Mouse (Mus musculus): ENCODE data around the gene Slc10a4. TPM values are rescaled to one million over a fixed set of nuclear protein-coding genes. Genes with fewer than 3 reads are reported as not detected.
"Not testable (repeated sequence)": the region's sequence is repeated elsewhere in the genome, so short reads cannot be mapped to it uniquely, and the experiment has no call there.

Gene Slc10a4
- polyA plus RNA-seq, 1 experiment, result not detected

- no peak overlapping the region for H3K27ac ChIP-seq (ENCODE audit: insufficient read depth, low read depth, low read length)
- no peaks in the 10 kb centered on the region for H3K4me1 ChIP-seq (ENCODE audit: control insufficient read depth, insufficient read depth, low read length)
- no peak overlapping the region for H3K4me3 ChIP-seq (ENCODE audit: insufficient read depth, low read depth, low read length)
- whole genome bisulfite sequencing, result 4% methylated on average over 2 of the region's 2 CpGs
- no peak for TF ChIP-seq POLR2A (IDR thresholded peaks at IDR 0.05; ENCODE audit: insufficient read depth, low read depth, low read length)
- TF ChIP-seq CTCF (IDR thresholded peaks at IDR 0.05; ENCODE audit: insufficient read depth, low read depth, low read length), result no peak
These were observed 22.6 kb upstream of the Slc10a4 start for GRCm38 (mm10) chr5:72984091-72984490.

GRCm38 (mm10) chr5:72987786-72988185 is 18.9 kb upstream of the Slc10a4 start:
- H3K4me1 ChIP-seq (ENCODE audit: control insufficient read depth, insufficient read depth, low read length), result no peaks in the 10 kb centered on the region
- H3K27ac ChIP-seq (ENCODE audit: insufficient read depth, low read depth, low read length), result no peak overlapping the region
- TF ChIP-seq CTCF (IDR thresholded peaks at IDR 0.05; ENCODE audit: insufficient read depth, low read depth, low read length), result no peak
- TF ChIP-seq POLR2A (IDR thresholded peaks at IDR 0.05; ENCODE audit: insufficient read depth, low read depth, low read length), result no peak
- 94% methylated on average over 7 of the region's 7 CpGs for WGBS
- no peak overlapping the region for H3K4me3 ChIP-seq (ENCODE audit: insufficient read depth, low read depth, low read length)

GRCm38 (mm10) chr5:72989756-72990155 is 16.9 kb upstream of the Slc10a4 start:
- no peaks in the 10 kb centered on the region for H3K4me1 ChIP-seq (ENCODE audit: control insufficient read depth, insufficient read depth, low read length)
- no peak overlapping the region for H3K4me3 ChIP-seq (ENCODE audit: insufficient read depth, low read depth, low read length)
- 40% methylated on average over 8 of the region's 8 CpGs for WGBS
- H3K27ac ChIP-seq (ENCODE audit: insufficient read depth, low read depth, low read length), result no peak overlapping the region
- TF ChIP-seq POLR2A (IDR thresholded peaks at IDR 0.05; ENCODE audit: insufficient read depth, low read depth, low read length) (no peak), CTCF (IDR thresholded peaks at IDR 0.05; ENCODE audit: insufficient read depth, low read depth, low read length) (no peak)

DNA sequence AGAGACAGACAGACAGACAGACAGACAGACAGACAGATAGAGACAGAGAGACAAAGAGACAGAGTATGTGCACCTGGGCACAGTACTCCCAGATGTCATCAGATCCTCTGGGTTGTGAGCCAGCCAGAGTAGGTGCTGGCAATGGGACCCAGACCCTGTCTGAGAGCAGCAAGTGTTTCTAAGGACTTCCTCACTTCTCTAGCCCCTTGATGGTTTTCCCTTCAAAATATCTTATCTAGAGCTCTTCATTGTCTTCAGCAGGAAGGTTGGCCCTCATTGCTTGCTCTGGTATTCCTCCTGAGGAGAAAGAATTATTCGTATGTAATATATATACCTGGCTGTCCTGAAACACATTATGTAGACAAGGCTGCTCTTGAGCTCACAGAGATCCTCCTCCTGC is 14.2 kb upstream of the Slc10a4 start:
- Histone ChIP-seq H3K27ac (ENCODE audit: insufficient read depth, low read depth, low read length) (no peak overlapping the region), H3K4me1 (ENCODE audit: control insufficient read depth, insufficient read depth, low read length) (peaks cover 4% of the 10 kb centered on the region), H3K4me3 (ENCODE audit: insufficient read depth, low read depth, low read length) (no peak overlapping the region)
- 91% methylated on average over 1 of the region's 1 CpGs for WGBS
- TF ChIP-seq POLR2A (IDR thresholded peaks at IDR 0.05; ENCODE audit: insufficient read depth, low read depth, low read length) (no peak), CTCF (IDR thresholded peaks at IDR 0.05; ENCODE audit: insufficient read depth, low read depth, low read length) (no peak)

GRCm38 (mm10) chr5:72994424-72994823 is 12.3 kb upstream of the Slc10a4 start:
- 80% methylated on average over 8 of the region's 8 CpGs for WGBS
- Histone ChIP-seq H3K4me1 (ENCODE audit: control insufficient read depth, insufficient read depth, low read length) (peaks cover 4% of the 10 kb centered on the region), H3K4me3 (ENCODE audit: insufficient read depth, low read depth, low read length) (no peak overlapping the region), H3K27ac (ENCODE audit: insufficient read depth, low read depth, low read length) (no peak overlapping the region)
- TF ChIP-seq POLR2A (IDR thresholded peaks at IDR 0.05; ENCODE audit: insufficient read depth, low read depth, low read length), result no peak
- TF ChIP-seq CTCF (IDR thresholded peaks at IDR 0.05; ENCODE audit: insufficient read depth, low read depth, low read length), result no peak

DNA sequence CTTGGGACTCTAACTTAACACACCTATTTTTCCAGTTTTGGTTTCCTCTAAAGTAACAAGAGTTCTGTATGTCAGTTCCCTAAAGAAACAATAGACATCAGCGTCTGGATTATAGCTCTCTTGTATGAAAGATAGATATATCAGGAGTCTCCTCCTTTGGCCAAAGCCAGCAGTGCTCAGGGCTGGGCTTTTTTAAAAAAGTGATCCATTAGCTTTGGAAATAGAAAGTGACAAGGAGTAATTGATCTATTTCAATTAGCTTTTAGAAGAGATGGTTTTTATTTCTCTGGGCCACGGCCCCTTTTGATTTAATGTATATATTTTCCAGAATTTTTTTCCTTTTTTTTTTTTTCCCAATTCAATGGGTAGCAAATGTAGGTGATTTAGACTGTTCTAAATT is 11.8 kb upstream of the Slc10a4 start:
- Histone ChIP-seq H3K4me1 (ENCODE audit: control insufficient read depth, insufficient read depth, low read length) (peaks cover 4% of the 10 kb centered on the region), H3K4me3 (ENCODE audit: insufficient read depth, low read depth, low read length) (no peak overlapping the region), H3K27ac (ENCODE audit: insufficient read depth, low read depth, low read length) (no peak overlapping the region)
- TF ChIP-seq POLR2A (IDR thresholded peaks at IDR 0.05; ENCODE audit: insufficient read depth, low read depth, low read length) (no peak), CTCF (IDR thresholded peaks at IDR 0.05; ENCODE audit: insufficient read depth, low read depth, low read length) (no peak)
- WGBS, result 57% methylated on average over 2 of the region's 2 CpGs

GRCm38 (mm10) chr5:72995379-72995778 is 11.3 kb upstream of the Slc10a4 start:
- H3K27ac ChIP-seq (ENCODE audit: insufficient read depth, low read depth, low read length), result no peak overlapping the region
- H3K4me1 ChIP-seq (ENCODE audit: control insufficient read depth, insufficient read depth, low read length), result peaks cover 4% of the 10 kb centered on the region
- no peak overlapping the region for H3K4me3 ChIP-seq (ENCODE audit: insufficient read depth, low read depth, low read length)
- TF ChIP-seq CTCF (IDR thresholded peaks at IDR 0.05; ENCODE audit: insufficient read depth, low read depth, low read length), result no peak
- TF ChIP-seq POLR2A (IDR thresholded peaks at IDR 0.05; ENCODE audit: insufficient read depth, low read depth, low read length), result no peak
- 21% methylated on average over 10 of the region's 10 CpGs for WGBS

GRCm38 (mm10) chr5:72998546-72998945 is 8.1 kb upstream of the Slc10a4 start:
- WGBS, result 87% methylated on average over 1 of the region's 1 CpGs
- not testable (repeated sequence) for H3K27ac ChIP-seq (ENCODE audit: insufficient read depth, low read depth, low read length); H3K4me3 ChIP-seq (ENCODE audit: insufficient read depth, low read depth, low read length); H3K4me1 ChIP-seq (ENCODE audit: control insufficient read depth, insufficient read depth, low read length)

DNA sequence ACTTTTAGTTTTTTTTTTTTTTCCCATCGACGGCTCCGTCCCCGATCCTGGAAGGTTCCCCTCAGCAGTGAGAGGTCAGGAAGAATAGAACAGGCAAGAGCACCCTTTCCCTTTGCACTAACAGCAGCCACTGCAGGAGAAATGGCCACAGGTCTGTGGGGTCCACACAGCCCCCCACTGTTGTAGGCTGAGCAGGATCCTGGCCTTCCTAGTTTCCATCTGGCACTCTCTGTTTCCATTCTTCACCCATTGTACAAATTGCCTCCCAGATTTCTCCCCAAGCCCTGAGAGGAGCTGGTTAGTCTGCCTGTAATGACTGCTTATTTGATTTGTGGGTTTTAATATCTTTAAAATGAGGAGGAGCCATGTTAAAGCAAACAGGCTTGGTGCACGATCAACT is 2.6 kb upstream of the Slc10a4 start:
- no peak overlapping the region for H3K27ac ChIP-seq (ENCODE audit: insufficient read depth, low read depth, low read length)
- 89% methylated on average over 5 of the region's 5 CpGs for WGBS
- TF ChIP-seq POLR2A (IDR thresholded peaks at IDR 0.05; ENCODE audit: insufficient read depth, low read depth, low read length) (no peak), CTCF (IDR thresholded peaks at IDR 0.05; ENCODE audit: insufficient read depth, low read depth, low read length) (no peak)
- no peak overlapping the region for H3K4me3 ChIP-seq (ENCODE audit: insufficient read depth, low read depth, low read length)
- peaks cover 7% of the 10 kb centered on the region for H3K4me1 ChIP-seq (ENCODE audit: control insufficient read depth, insufficient read depth, low read length)

GRCm38 (mm10) chr5:73007582-73007959 is 888 bp downstream of the Slc10a4 start:
- Histone ChIP-seq H3K4me3 (ENCODE audit: insufficient read depth, low read depth, low read length) (no peak overlapping the region), H3K27ac (ENCODE audit: insufficient read depth, low read depth, low read length) (no peak overlapping the region)
- TF ChIP-seq CTCF (IDR thresholded peaks at IDR 0.05; ENCODE audit: insufficient read depth, low read depth, low read length) (no peak), POLR2A (IDR thresholded peaks at IDR 0.05; ENCODE audit: insufficient read depth, low read depth, low read length) (no peak)

GRCm38 (mm10) chr5:73008230-73008629 is 1.5 kb downstream of the Slc10a4 start:
- H3K27ac ChIP-seq (ENCODE audit: insufficient read depth, low read depth, low read length); H3K4me1 ChIP-seq (ENCODE audit: control insufficient read depth, insufficient read depth, low read length); H3K4me3 ChIP-seq (ENCODE audit: insufficient read depth, low read depth, low read length): not testable (repeated sequence)
- WGBS, result 63% methylated on average over 8 of the region's 8 CpGs

More at GRCm38 (mm10) chr5:73007582-73007959, 888 bp downstream of the Slc10a4 start:
- H3K4me1 ChIP-seq (ENCODE audit: control insufficient read depth, insufficient read depth, low read length), result peaks cover 7% of the 10 kb centered on the region
- 57% methylated on average over 5 of the region's 5 CpGs for WGBS

GRCm38 (mm10) chr5:73011806-73012205 is 5.1 kb downstream of the Slc10a4 start:
- H3K4me3 ChIP-seq (ENCODE audit: insufficient read depth, low read depth, low read length); H3K4me1 ChIP-seq (ENCODE audit: control insufficient read depth, insufficient read depth, low read length); H3K27ac ChIP-seq (ENCODE audit: insufficient read depth, low read depth, low read length): not testable (repeated sequence)
- 93% methylated on average over 16 of the region's 16 CpGs for WGBS

GRCm38 (mm10) chr5:73012884-73013610 is 6.4 kb downstream of the Slc10a4 start:
- H3K4me1 ChIP-seq (ENCODE audit: control insufficient read depth, insufficient read depth, low read length); H3K27ac ChIP-seq (ENCODE audit: insufficient read depth, low read depth, low read length); H3K4me3 ChIP-seq (ENCODE audit: insufficient read depth, low read depth, low read length): not testable (repeated sequence)
- WGBS, result 39% methylated on average over 27 of the region's 27 CpGs

Data from olfactory bulb, adult 2 months (tissue).